Mouse (Mus musculus): ENCODE results near the gene F13a1.

DNA sequence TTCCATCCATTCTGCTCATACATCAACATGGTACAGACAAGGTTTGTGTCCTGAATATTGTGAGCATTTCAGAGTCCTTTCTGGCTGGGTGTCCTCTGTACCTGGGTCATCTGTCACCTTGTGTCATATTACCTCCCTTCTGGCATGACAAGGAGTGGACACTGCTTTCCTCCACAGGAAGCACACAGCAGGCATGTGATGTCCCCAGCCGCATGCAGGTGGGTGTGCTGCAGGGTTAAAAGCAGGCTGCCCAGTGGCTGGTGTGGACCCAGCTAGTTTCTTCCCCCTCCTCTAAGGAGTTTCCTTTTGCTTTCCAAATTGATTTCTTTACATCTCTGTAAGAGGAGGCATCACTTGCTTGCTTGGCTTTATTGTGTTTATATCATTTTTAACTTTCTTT, 146.6 kb downstream of the F13a1 start:
- TF ChIP-seq CTCF (IDR thresholded peaks at IDR 0.05; ENCODE audit: insufficient read depth, low read depth, low read length) = no peak
- TF ChIP-seq POLR2A (IDR thresholded peaks at IDR 0.05; ENCODE audit: insufficient read depth, low read depth, low read length) = no peak

Data from olfactory bulb, adult 2 months (tissue).